Mouse (Mus musculus): ENCODE measurements at regions not wholly inside any gene's neighbourhood (a gene's known extent, or its start where the extent isn't known, plus 50 kb on each side); places are given as distances from the start of the nearest gene placed in this dataset.

- Histone ChIP-seq H3K4me2 (ENCODE audit: low read depth) (no peak overlapping the region), H3K4me3 (ENCODE audit: insufficient read depth in 1 of 2, low read depth in 2 of 2, low read length in 2 of 2) (no peak overlapping the region), H3K36me3 (replicated peaks; ENCODE audit: control insufficient read depth, insufficient read depth, low read depth) (no peaks in the 10 kb centered on the region), H3K4me1 (replicated peaks; ENCODE audit: control insufficient read depth in 2 of 2, insufficient read depth in 2 of 2, low read length in 1 of 2) (peaks cover 0 to 2% of the 10 kb centered on the region in 2 experiments; a peak in 1 of 4 replicates), H3K9ac (replicated peaks) (no peak overlapping the region), H3K27ac (no peak overlapping the region), H3K9me3 (ENCODE audit: control insufficient read depth, low read length) (no peaks in the 10 kb centered on the region), H3K27me3 (ENCODE audit: control insufficient read depth, insufficient read depth, low read length) (no peaks in the 10 kb centered on the region)
- TF ChIP-seq CTCF (IDR thresholded peaks at IDR 0.05; ENCODE audit: low read depth), result no peak
- TF ChIP-seq EP300 (IDR thresholded peaks at IDR 0.05; ENCODE audit: low read depth), result no peak
- 73% methylated on average over 3 of the region's 3 CpGs for WGBS (ENCODE audit: insufficient replicate concordance)
- no peak for ATAC-seq (ENCODE audit: insufficient read depth)
- DNase-seq (ENCODE audit: low read depth in 3 of 3, low spot score in 3 of 3), result no peak
Measured at GRCm38 (mm10) chr9:63046981-63047380, 59.3 kb upstream of the Pias1 start.

- Histone ChIP-seq H3K4me3 (ENCODE audit: insufficient read depth in 1 of 2, low read depth in 2 of 2, low read length in 2 of 2) (no peak overlapping the region), H3K36me3 (replicated peaks; ENCODE audit: control insufficient read depth, insufficient read depth, low read depth) (no peaks in the 10 kb centered on the region), H3K9ac (replicated peaks) (no peak overlapping the region), H3K27me3 (ENCODE audit: control insufficient read depth, insufficient read depth, low read length) (no peaks in the 10 kb centered on the region), H3K4me2 (ENCODE audit: low read depth) (no peak overlapping the region), H3K9me3 (ENCODE audit: control insufficient read depth, low read length) (no peaks in the 10 kb centered on the region), H3K4me1 (replicated peaks; ENCODE audit: control insufficient read depth in 2 of 2, insufficient read depth in 2 of 2, low read length in 1 of 2) (peaks cover 0 to 2% of the 10 kb centered on the region in 2 experiments; a peak in 1 of 4 replicates), H3K27ac (no peak overlapping the region)
- ATAC-seq (ENCODE audit: insufficient read depth) (no peak), DNase-seq (ENCODE audit: low read depth in 3 of 3, low spot score in 3 of 3) (no peak)
- TF ChIP-seq CTCF (IDR thresholded peaks at IDR 0.05; ENCODE audit: low read depth) (no peak), EP300 (IDR thresholded peaks at IDR 0.05; ENCODE audit: low read depth) (no peak)
- 67% methylated on average over 4 of the region's 4 CpGs for WGBS (ENCODE audit: insufficient replicate concordance)
Measured at GRCm38 (mm10) chr9:63045531-63045930, 57.8 kb upstream of the Pias1 start.

GRCm38 (mm10) chr9:63043304-63043703, 55.6 kb upstream of the Pias1 start:
- WGBS (ENCODE audit: insufficient replicate concordance), result 34% methylated on average over 3 of the region's 3 CpGs
- no peaks in the 10 kb centered on the region for H3K27me3 ChIP-seq (ENCODE audit: control insufficient read depth, insufficient read depth, low read length)

GRCm38 (mm10) chr9:63038031-63038430, 50.3 kb upstream of the Pias1 start:
- DNase-seq (ENCODE audit: low read depth in 3 of 3, low spot score in 3 of 3), result peak in 1 of 3 experiments; percentile 9
- H3K27ac ChIP-seq, result no peak overlapping the region
- no peak overlapping the region for H3K9ac ChIP-seq (replicated peaks)
- no peaks in the 10 kb centered on the region for H3K36me3 ChIP-seq (replicated peaks; ENCODE audit: control insufficient read depth, insufficient read depth, low read depth)
- H3K9me3 ChIP-seq (ENCODE audit: control insufficient read depth, low read length), result no peaks in the 10 kb centered on the region
- H3K27me3 ChIP-seq (ENCODE audit: control insufficient read depth, insufficient read depth, low read length), result no peaks in the 10 kb centered on the region
- no peak for ATAC-seq (ENCODE audit: insufficient read depth)
- TF ChIP-seq EP300 (IDR thresholded peaks at IDR 0.05; ENCODE audit: low read depth) (no peak), CTCF (IDR thresholded peaks at IDR 0.05; ENCODE audit: low read depth) (no peak)
- H3K4me3 ChIP-seq (ENCODE audit: insufficient read depth in 1 of 2, low read depth in 2 of 2, low read length in 2 of 2), result no peak overlapping the region
- no peak overlapping the region for H3K4me2 ChIP-seq (ENCODE audit: low read depth)
- WGBS (ENCODE audit: insufficient replicate concordance), result 64% methylated on average over 6 of the region's 6 CpGs
- no peaks in the 10 kb centered on the region; a peak in 1 of 4 replicates for H3K4me1 ChIP-seq (replicated peaks; ENCODE audit: control insufficient read depth in 2 of 2, insufficient read depth in 2 of 2, low read length in 1 of 2)

More at GRCm38 (mm10) chr9:63043304-63043703, 55.6 kb upstream of the Pias1 start:
- H3K9ac ChIP-seq (replicated peaks), result no peak overlapping the region
- H3K27ac ChIP-seq, result no peak overlapping the region
- no peaks in the 10 kb centered on the region for H3K9me3 ChIP-seq (ENCODE audit: control insufficient read depth, low read length)
- no peak for DNase-seq (ENCODE audit: low read depth in 3 of 3, low spot score in 3 of 3)
- TF ChIP-seq EP300 (IDR thresholded peaks at IDR 0.05; ENCODE audit: low read depth) (no peak), CTCF (IDR thresholded peaks at IDR 0.05; ENCODE audit: low read depth) (no peak)
- H3K4me2 ChIP-seq (ENCODE audit: low read depth), result no peak overlapping the region
- peaks cover 0 to 2% of the 10 kb centered on the region in 2 experiments; a peak in 1 of 4 replicates for H3K4me1 ChIP-seq (replicated peaks; ENCODE audit: control insufficient read depth in 2 of 2, insufficient read depth in 2 of 2, low read length in 1 of 2)
- no peak overlapping the region for H3K4me3 ChIP-seq (ENCODE audit: insufficient read depth in 1 of 2, low read depth in 2 of 2, low read length in 2 of 2)
- no peaks in the 10 kb centered on the region for H3K36me3 ChIP-seq (replicated peaks; ENCODE audit: control insufficient read depth, insufficient read depth, low read depth)
- no peak for ATAC-seq (ENCODE audit: insufficient read depth)
